Mouse (Mus musculus): ENCODE measurements at regions not wholly inside any gene's neighbourhood (a gene's known extent, or its start where the extent isn't known, plus 50 kb on each side); places are given as distances from the start of the nearest gene placed in this dataset.
A peak's percentile ranks its signal among the peaks of the same experiment; 100 is the strongest.

DNA sequence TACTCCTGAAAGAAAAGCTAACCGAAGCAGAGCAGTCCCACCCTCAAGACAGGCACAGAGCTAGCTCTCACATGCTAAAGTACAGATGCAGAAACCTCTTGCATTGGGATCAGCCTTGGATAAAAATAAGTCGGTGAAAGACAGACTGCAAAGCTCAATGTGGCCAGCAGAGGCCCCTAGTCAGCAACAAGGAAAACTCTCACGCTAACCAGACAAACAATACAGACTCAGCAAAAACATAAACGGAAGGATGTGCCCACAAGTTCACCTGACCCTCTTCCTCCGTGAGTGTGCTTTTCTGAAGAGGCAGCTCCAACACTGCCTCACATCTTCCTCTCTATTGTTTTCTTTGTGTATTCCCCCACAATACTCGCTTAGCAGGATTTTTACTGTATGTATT is 77.8 kb downstream of the Rpia start:
- DNase-seq: peak; percentile 62

DNA sequence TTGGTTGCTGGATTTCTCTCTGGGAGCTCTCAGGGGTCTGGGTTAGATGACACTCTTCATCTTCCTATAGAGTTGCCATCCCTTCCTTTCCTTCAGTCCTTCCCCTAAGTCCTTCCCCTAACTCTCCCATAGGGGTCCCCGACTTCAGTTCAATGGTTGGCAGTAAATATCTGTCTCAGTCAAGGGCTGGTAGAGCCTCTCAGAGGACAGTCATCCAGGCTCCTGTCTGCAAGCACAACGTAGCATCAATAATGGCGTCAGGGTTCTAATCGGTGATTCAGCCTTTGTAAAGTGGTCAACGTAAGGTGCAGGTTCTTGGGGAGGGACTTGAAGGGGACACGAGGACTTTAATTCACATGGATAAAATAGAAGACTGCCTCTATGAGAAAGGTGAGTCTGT is 78.4 kb downstream of the Rpia start:
- DNase-seq: no peak

DNA sequence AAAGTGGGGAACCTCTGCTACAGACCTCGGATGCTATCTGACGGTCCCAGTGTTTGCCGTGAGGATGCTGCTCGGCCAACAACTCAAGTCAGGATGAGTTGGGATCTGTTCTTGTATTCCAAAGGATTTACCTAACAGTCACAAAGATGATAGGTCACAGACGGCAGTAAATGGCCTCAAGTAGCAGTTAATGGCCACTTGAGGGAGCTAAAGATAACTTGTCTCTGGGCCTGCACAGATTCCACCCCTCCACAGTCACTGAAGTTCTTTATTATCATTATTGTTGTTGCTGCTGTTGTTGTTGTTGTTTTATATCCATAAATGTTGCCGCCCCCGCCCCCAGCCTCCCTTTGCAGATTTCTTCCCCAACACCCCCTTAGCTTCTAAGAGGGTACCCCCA is 78.9 kb downstream of the Rpia start:
- DNase-seq: no peak

DNA sequence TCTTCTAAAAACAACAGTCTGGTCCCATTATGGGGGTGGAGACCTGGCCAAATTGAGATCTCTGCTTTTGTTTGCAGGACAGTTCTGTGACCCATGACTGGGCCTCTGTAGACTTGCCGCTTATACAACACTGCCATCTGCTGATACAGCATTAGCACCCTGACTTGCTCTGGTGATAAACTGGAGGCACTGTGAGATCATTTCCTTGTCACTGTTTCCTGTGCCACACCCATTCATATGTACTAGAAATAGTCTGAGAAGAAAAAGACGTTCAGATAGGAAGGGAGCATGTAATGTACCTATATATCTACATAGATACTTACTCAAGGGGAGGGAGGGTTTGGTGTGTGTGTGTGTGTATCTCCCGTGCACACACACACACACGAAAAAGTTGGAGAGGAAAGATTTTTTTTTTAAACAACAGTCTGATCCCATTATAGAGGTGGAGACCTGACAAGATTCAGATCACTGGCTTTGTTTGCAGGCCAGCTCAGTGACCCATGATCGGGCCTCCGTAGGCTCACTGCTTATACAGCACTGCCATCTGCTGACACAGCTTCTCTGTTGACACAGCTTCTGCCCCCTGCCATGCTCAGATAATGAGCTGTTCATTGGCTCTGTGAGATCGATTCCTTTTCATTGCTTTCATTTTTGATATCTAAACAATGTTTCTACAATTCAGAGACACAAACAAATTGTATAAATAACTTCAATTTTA is 82.5 kb downstream of the Rpia start:
- peak; percentile 52 for DNase-seq

DNA sequence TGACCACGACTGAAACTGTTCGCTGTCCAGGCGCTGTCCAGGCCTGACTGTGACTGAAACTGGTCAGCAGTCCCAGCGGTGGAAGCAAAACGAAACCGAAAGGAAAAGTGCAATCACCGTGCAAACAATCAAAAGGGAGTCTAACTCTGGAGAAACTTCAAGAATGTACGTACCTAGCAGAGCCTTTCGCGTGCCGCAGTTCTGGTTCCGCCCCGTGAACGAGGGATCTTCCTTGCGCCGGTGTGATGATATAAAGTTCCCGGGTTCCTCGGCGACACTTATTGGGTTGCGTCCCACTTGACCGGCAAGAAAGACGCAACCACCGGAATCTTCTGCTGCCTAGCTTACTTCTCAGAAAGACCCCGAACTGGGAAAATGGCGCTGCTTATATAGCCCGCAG is 96.4 kb downstream of the Rpia start:
- DNase-seq: no peak

Measured in right cerebral cortex, adult 18-20 months (tissue).